Comparison of ENCODE assay signal across 11 mouse cellular contexts in genomic region chr7:40829526-40829925, GRCm38 (mm10).
"Had no signal": no experiment of that assay in that cellular context is flagged by ENCODE, and none has a peak within 500 bp of the region (broad histone marks: within the 10 kb centered on the region; RNA-seq: fewer than 3 reads in every experiment).

No protein-coding gene starts in this region.

- DNase-seq: kidney, adult 2 months; kidney, postnatal 4 days; liver, embryonic 13.5 days; lung, adult 2 months; lung, postnatal 14 days; lung, postnatal 4 days; thymus, adult 2 months; thymus, postnatal 14 days; thymus, postnatal 4 days had no signal

- ATAC-seq: midbrain, embryonic 13.5 days; midbrain, embryonic 16.5 days had no signal
